Mouse (Mus musculus) liver, embryonic 14.5 days (tissue): ENCODE measurements around the gene Spop. TPM values are rescaled to one million over a fixed set of nuclear protein-coding genes. Genes with fewer than 3 reads are reported as not detected.

Experiments used
- ATAC-seq: fragments of 200-750 bp; cut with Nextera tagmentation; 2 replicates; pipeline ENCODE4 v1.8.0; 2017; ENCODE audit warnings: moderate number of reproducible peaks, mild to moderate bottlenecking, moderate library complexity; ENCODE audit not compliant: insufficient read depth
- DNase-seq, 3 experiments: peaks; one replicate each; pipeline ENCODE4 v3.0.0-alpha.2; 2012 to 2013; ENCODE audit warnings: low read depth in 3 of 3, low spot score in 3 of 3
- H3K27ac ChIP-seq: fragments of 300-500 bp; sonication (generic); 2 replicates; pipeline ENCODE4 v1.5.1; 2014; ENCODE audit warnings: moderate library complexity, mild to moderate bottlenecking, control low read depth, inconsistent platforms
- H3K27me3 ChIP-seq: fragments of 300-500 bp; sonication (generic); 2 replicates; pipeline ENCODE4 v1.6.1; 2014; ENCODE audit warnings: mild to moderate bottlenecking, low read length, moderate library complexity; ENCODE audit not compliant: control insufficient read depth, insufficient read depth
- H3K36me3 ChIP-seq: fragments of 300-500 bp; sonication (generic); replicated peaks from 2 replicates; pipeline ENCODE4 v1.6.1; 2014; ENCODE audit warnings: low read depth; ENCODE audit not compliant: control insufficient read depth, insufficient read depth
- H3K4me1 ChIP-seq, 2 experiments: fragments of 200-500 bp in 1 of 2; fragments of 300-500 bp in 1 of 2; sonication (generic) in 1 of 2; replicated peaks; 2 replicates each; pipeline ENCODE4 v1.6.1; 2012 to 2014; ENCODE audit warnings: antibody characterized with exemption in 1 of 2, inconsistent platforms in 1 of 2, low read length in 1 of 2; ENCODE audit not compliant: control insufficient read depth in 2 of 2, insufficient read depth in 2 of 2
- H3K4me2 ChIP-seq: fragments of 300-500 bp; sonication (generic); 2 replicates; pipeline ENCODE4 v1.6.1; 2014; ENCODE audit warnings: low read depth, mild to moderate bottlenecking, control low read depth, moderate library complexity
- H3K4me3 ChIP-seq, 2 experiments: fragments of 200-500 bp in 1 of 2; fragments of 300-500 bp in 1 of 2; sonication (generic) in 1 of 2; 2 replicates each; pipeline ENCODE4 v1.5.1; 2012 to 2014; ENCODE audit warnings: low read depth in 2 of 2, low read length in 2 of 2, mild to moderate bottlenecking in 2 of 2, control low read depth in 1 of 2, inconsistent platforms in 1 of 2, moderate library complexity in 1 of 2; ENCODE audit not compliant: insufficient read depth in 1 of 2
- H3K9ac ChIP-seq: fragments of 300-500 bp; sonication (generic); replicated peaks from 2 replicates; pipeline ENCODE4 v1.6.1; 2014; ENCODE audit warnings: mild to moderate bottlenecking, control low read depth, moderate library complexity
- H3K9me3 ChIP-seq: fragments of 300-500 bp; sonication (generic); 2 replicates; pipeline ENCODE4 v1.6.1; 2016; ENCODE audit warnings: low read length, mixed read lengths; ENCODE audit not compliant: control insufficient read depth
- CTCF ChIP-seq: IDR thresholded peaks from 2 replicates; pipeline ENCODE4 v1.5.1; 2016; ENCODE audit warnings: antibody characterized with exemption, low read depth, control low read depth
- EP300 ChIP-seq: IDR thresholded peaks from 2 replicates; pipeline ENCODE4 v1.6.1; 2016; ENCODE audit warnings: antibody characterized with exemption, low read depth
- WGBS: fragments of 180-500 bp; shearing (Covaris S2); extraction: QIAGEN DNeasy Blood & Tissue Kit; methylation state at CpG from one replicate; pipeline ENCODE4 v1.1.7; 2014; ENCODE audit not compliant: insufficient replicate concordance; 5-methylcytosine and 5-hydroxymethylcytosine counted together
- polyA plus RNA-seq, 2 experiments: library from polyadenylated mRNA; depleted of rRNA in 1 of 2; stranded (reverse) in 1 of 2; unstranded in 1 of 2; fragments of >200 nt; fragmentation: Nextera tagmentation in 1 of 2; extraction: Ambion mirVana in 1 of 2; gene quantifications; 2 replicates each; pipeline versions ENCODE4 v1.2.1 to v1.2.3; 2012 to 2014

Gene Spop
- polyA plus RNA-seq, 2 experiments, result 22.0 to 31.8 TPM

GRCm38 (mm10) chr11:95515376-95516323 is 101.8 kb downstream of the Spop start:
- Histone ChIP-seq H3K27me3 (peaks cover 53% of the 10 kb centered on the region), H3K4me1 (no peaks in the 10 kb centered on the region), H3K27ac (no peak overlapping the region), H3K4me3 (no peak overlapping the region), H3K9me3 (no peaks in the 10 kb centered on the region), H3K36me3 (no peaks in the 10 kb centered on the region), H3K9ac (no peak overlapping the region), H3K4me2 (no peak overlapping the region)
- DNase-seq (no peak), ATAC-seq (no peak)
- WGBS, result 44% methylated on average over 17 of the region's 17 CpGs
- TF ChIP-seq EP300 (no peak), CTCF (no peak)

- DNase-seq, result no peak
- H3K27me3 ChIP-seq, result peaks cover 53% of the 10 kb centered on the region
Observed at GRCm38 (mm10) chr11:95516491-95516911, 102.6 kb downstream of the Spop start.

GRCm38 (mm10) chr11:95517162-95517561 is 103.3 kb downstream of the Spop start:
- no peak overlapping the region for H3K27ac ChIP-seq
- ATAC-seq (no peak), DNase-seq (no peak)
- no peak overlapping the region for H3K4me2 ChIP-seq
- peaks cover 48% of the 10 kb centered on the region for H3K27me3 ChIP-seq
- no peak overlapping the region for H3K9ac ChIP-seq
- no peaks in the 10 kb centered on the region for H3K4me1 ChIP-seq
- TF ChIP-seq CTCF (no peak), EP300 (no peak)
- WGBS, result 57% methylated on average over 6 of the region's 6 CpGs
- no peaks in the 10 kb centered on the region for H3K9me3 ChIP-seq
- no peaks in the 10 kb centered on the region for H3K36me3 ChIP-seq
- no peak overlapping the region for H3K4me3 ChIP-seq

More at GRCm38 (mm10) chr11:95516491-95516911, 102.6 kb downstream of the Spop start:
- H3K4me1 ChIP-seq, result no peaks in the 10 kb centered on the region
- no peak overlapping the region for H3K27ac ChIP-seq
- H3K9me3 ChIP-seq, result no peaks in the 10 kb centered on the region
- WGBS, result 10% methylated on average over 5 of the region's 5 CpGs
- no peak overlapping the region for H3K9ac ChIP-seq
- H3K4me2 ChIP-seq, result no peak overlapping the region
- TF ChIP-seq EP300 (no peak), CTCF (no peak)
- ATAC-seq, result no peak
- H3K36me3 ChIP-seq, result no peaks in the 10 kb centered on the region
- H3K4me3 ChIP-seq, result no peak overlapping the region

GRCm38 (mm10) chr11:95519299-95519698 is 105.4 kb downstream of the Spop start:
- ATAC-seq, result no peak
- no peak overlapping the region for H3K4me3 ChIP-seq
- H3K4me2 ChIP-seq, result no peak overlapping the region
- H3K9ac ChIP-seq, result no peak overlapping the region
- H3K27me3 ChIP-seq, result peaks cover 27% of the 10 kb centered on the region
- H3K36me3 ChIP-seq, result no peaks in the 10 kb centered on the region
- no peaks in the 10 kb centered on the region for H3K4me1 ChIP-seq
- no peak overlapping the region for H3K27ac ChIP-seq
- 66% methylated on average over 10 of the region's 10 CpGs for WGBS
- no peaks in the 10 kb centered on the region for H3K9me3 ChIP-seq
- no peak for TF ChIP-seq CTCF
- TF ChIP-seq EP300, result no peak
- DNase-seq, result no peak

GRCm38 (mm10) chr11:95519996-95520395 is 106.1 kb downstream of the Spop start:
- ATAC-seq (no peak), DNase-seq (no peak)
- H3K27me3 ChIP-seq, result peaks cover 20% of the 10 kb centered on the region
- no peaks in the 10 kb centered on the region for H3K36me3 ChIP-seq
- peak; percentile 17; the same call in 1 of the 2 replicates for TF ChIP-seq CTCF
- TF ChIP-seq EP300, result no peak
- no peak overlapping the region for H3K9ac ChIP-seq
- no peaks in the 10 kb centered on the region for H3K4me1 ChIP-seq
- H3K4me2 ChIP-seq, result no peak overlapping the region
- H3K4me3 ChIP-seq, result no peak overlapping the region
- H3K9me3 ChIP-seq, result no peaks in the 10 kb centered on the region
- no peak overlapping the region for H3K27ac ChIP-seq
- WGBS, result 44% methylated on average over 3 of the region's 3 CpGs
